Mouse (Mus musculus) heart, adult 2 months (tissue): ENCODE results near the gene Slc25a30. TPM values are rescaled to one million over a fixed set of nuclear protein-coding genes. Genes with fewer than 3 reads are reported as not detected.

Experiments used
- DNase-seq, 2 experiments: peaks; one replicate each; pipeline ENCODE4 v3.0.0; 2021
- H3K27ac ChIP-seq: fragments of 200-600 bp; 2 replicates; pipeline ENCODE4 v1.8.1; 2022
- H3K27me3 ChIP-seq: fragments of 200-500 bp; 2 replicates; pipeline ENCODE4 v1.6.1; 2012; ENCODE audit warnings: mild to moderate bottlenecking, low read length, inconsistent platforms, mixed read lengths; ENCODE audit not compliant: control insufficient read depth, insufficient read depth
- H3K36me3 ChIP-seq: fragments of 200-500 bp; 2 replicates; pipeline ENCODE4 v1.6.1; 2012; ENCODE audit warnings: low read length, inconsistent platforms; ENCODE audit not compliant: control insufficient read depth, insufficient read depth
- H3K4me1 ChIP-seq: fragments of 200-500 bp; 2 replicates; pipeline ENCODE4 v1.6.1; 2011; ENCODE audit warnings: low read length; ENCODE audit not compliant: control insufficient read depth, insufficient read depth
- H3K4me3 ChIP-seq: fragments of 200-600 bp; 2 replicates; pipeline ENCODE4 v1.8.1; 2022
- H3K79me2 ChIP-seq: fragments of 200-500 bp; replicated peaks from 2 replicates; pipeline ENCODE4 v1.6.1; 2012; ENCODE audit warnings: mild to moderate bottlenecking, inconsistent platforms, low read length, moderate library complexity, mixed read lengths; ENCODE audit not compliant: control insufficient read depth, insufficient read depth
- H3K9ac ChIP-seq: fragments of 200-500 bp; 2 replicates; pipeline ENCODE4 v1.6.1; 2012; ENCODE audit warnings: low read depth, mild to moderate bottlenecking, control low read depth, inconsistent platforms, low read length, mixed read lengths
- CTCF ChIP-seq: fragments of 200-600 bp; IDR thresholded peaks from 2 replicates; pipeline ENCODE4 v1.8.1; 2022; ENCODE audit warnings: antibody characterized with exemption, mild to moderate bottlenecking, moderate library complexity
- EP300 ChIP-seq: fragments of 200-500 bp; IDR thresholded peaks from 2 replicates; pipeline ENCODE4 v1.6.1; 2011; ENCODE audit warnings: low read depth, low read length, control low read depth; ENCODE audit not compliant: insufficient read depth
- POLR2A ChIP-seq: fragments of 200-500 bp; IDR thresholded peaks from 2 replicates; pipeline ENCODE4 v1.6.1; 2011; ENCODE audit warnings: mild to moderate bottlenecking, low read depth, low read length, control low read depth; ENCODE audit not compliant: insufficient read depth
- WGBS: fragments of 180-500 bp; shearing (Covaris S2); methylation state at CpG from one replicate; pipeline ENCODE4 v1.1.7; 2018; 5-methylcytosine and 5-hydroxymethylcytosine counted together
- intact Hi-C: fragments of 180-260 bp; cut with DNase I; formaldehyde crosslinking; loops from one replicate; pipeline ENCODE4 v1.15.1; 2025
- polyA plus RNA-seq: library from polyadenylated mRNA; depleted of rRNA; stranded (reverse); fragments of >200 nt; gene quantifications from 2 replicates; pipeline ENCODE4 v1.2.3, GENCODE M21; 2012
- total RNA-seq, 2 experiments: library from RNA; stranded (reverse); gene quantifications; 2 replicates each; pipeline ENCODE4 v1.2.3; 2021

The Slc25a30 gene
- total and polyA plus RNA-seq, 3 experiments, result 6.3 to 15.2 (median 13.9) TPM

DNA sequence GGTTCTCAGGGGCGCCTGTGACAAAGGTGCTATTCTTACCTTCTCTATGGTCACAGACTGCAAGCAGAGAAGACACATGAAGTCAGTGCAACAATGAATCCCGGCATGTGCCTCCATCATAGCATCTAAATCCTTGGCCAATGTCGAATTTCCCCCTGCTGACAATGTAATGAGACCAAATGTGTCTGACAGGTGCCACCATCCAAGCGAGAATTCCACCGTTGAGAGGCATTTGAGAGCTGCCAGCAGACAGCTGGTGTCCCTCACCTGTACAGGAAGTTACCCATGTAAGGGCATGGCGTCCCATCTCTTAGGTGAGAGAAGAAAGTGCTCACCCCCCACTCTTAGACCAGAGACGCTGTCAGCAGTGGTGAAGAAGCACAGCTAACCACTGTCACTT lies 28.4 kb downstream of the Slc25a30 start:
- 66% methylated on average over 7 of the region's 7 CpGs for WGBS
- H3K27ac ChIP-seq, result no peak overlapping the region
- H3K4me3 ChIP-seq, result no peak overlapping the region
- intact Hi-C loops, result no loop called here
- no peaks in the 10 kb centered on the region for H3K4me1 ChIP-seq
- TF ChIP-seq POLR2A (no peak), EP300 (no peak), CTCF (no peak)
- no peaks in the 10 kb centered on the region for H3K27me3 ChIP-seq
- no peak overlapping the region for H3K9ac ChIP-seq
- peaks cover 2% of the 10 kb centered on the region for H3K36me3 ChIP-seq
- no peak for DNase-seq
- H3K79me2 ChIP-seq, result 0 out of 2 replicates have a peak, but pooled peaks cover 2% of the 10 kb centered on the region

DNA sequence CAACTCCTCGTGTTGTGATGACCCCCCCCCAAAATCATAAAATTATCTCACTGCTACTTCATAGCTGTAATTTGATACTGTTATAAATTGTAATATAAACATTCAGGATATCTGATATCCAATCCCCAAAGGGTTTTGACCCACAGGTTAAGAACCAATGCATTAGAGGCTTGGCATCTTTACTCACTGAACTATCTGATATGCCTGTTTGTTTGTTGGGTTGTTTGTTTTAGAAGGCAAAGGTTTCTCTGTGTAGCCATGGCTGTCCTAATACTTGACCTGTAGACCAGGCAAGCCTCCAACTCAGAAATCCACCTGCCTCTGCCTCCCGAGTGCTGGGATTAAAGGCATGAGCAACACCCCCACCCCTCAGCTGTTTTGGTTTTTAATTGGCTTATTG lies 29.0 kb downstream of the Slc25a30 start:
- Histone ChIP-seq H3K9ac (no peak overlapping the region), H3K36me3 (peaks cover 3% of the 10 kb centered on the region), H3K27ac (no peak overlapping the region), H3K27me3 (no peaks in the 10 kb centered on the region), H3K4me1 (peaks cover 5% of the 10 kb centered on the region), H3K4me3 (no peak overlapping the region), H3K79me2 (0 out of 2 replicates have a peak, but pooled peaks cover 2% of the 10 kb centered on the region)
- intact Hi-C loops, result no loop called here
- TF ChIP-seq POLR2A, result no peak
- no peak for TF ChIP-seq CTCF
- no peak for TF ChIP-seq EP300
- 61% methylated on average over 2 of the region's 2 CpGs for WGBS
- no peak for DNase-seq

DNA sequence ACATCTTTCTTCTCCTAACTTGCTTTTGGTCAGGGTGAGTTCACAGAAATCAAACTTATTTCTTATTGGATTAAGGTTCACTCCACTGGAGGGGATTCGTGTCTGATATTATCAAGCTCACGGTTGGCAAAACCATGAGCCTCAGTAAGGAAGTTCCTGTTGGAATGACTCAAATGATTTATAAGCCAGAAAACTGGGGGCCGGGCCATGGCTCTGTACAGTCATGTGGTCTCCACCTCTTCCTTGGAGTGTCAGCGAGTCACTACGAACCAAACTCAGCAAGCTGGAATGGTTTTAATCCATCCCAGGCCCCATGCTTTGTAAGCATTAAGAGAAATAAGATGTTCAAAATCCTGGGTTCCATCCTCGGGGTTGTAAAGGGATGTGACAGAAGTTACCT lies 29.9 kb downstream of the Slc25a30 start:
- Histone ChIP-seq H3K27me3 (no peaks in the 10 kb centered on the region), H3K79me2 (0 out of 2 replicates have a peak, but pooled peaks cover 4% of the 10 kb centered on the region), H3K9ac (no peak overlapping the region), H3K4me1 (peaks cover 9% of the 10 kb centered on the region), H3K36me3 (peaks cover 3% of the 10 kb centered on the region), H3K4me3 (no peak overlapping the region), H3K27ac (no peak overlapping the region)
- no peak for DNase-seq
- WGBS, result 66% methylated on average over 6 of the region's 6 CpGs
- TF ChIP-seq EP300 (no peak), CTCF (no peak), POLR2A (no peak)
- intact Hi-C loops, result no loop called here

DNA sequence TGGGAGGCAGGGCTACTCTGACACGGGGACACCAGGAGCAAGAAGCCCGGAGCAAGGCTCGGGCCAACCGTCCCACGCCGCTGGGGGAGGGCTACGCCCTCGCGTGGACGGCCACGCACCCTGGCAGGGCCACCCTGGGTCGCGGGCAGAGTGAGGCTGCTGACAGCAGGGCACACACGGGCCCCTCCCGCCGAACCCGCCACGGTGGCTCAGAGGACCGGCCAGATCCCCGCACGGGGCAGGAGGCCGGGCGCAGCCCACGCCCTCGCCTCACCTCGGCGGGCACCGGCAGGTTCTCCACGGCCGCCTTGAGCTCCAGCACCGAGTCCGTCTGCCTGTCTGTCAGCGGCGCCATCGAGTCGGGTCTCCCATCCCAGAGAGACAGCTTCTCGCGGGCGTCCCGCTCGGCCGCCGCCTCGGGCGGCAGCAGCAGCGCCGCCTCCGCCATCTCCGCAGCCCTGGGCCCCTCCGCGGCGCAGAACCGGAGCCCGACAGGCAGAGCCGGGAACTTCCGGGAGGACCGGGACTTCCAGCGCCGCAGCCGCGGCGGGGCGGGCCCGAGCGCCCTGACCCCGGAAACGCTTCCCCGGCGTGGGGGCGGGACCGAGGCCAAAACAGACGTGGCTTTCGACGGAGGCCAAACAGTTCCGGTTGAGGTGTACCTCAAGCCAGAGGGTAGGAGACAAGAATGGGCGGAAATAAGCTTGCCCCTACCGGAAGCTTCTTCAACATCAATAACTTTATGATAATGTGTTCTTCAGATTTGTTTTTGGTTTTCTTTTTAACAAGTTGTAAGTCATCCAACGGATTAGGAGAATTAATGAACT lies 32.6 kb downstream of the Slc25a30 start, which contains the start of gene Cog3:
Gene Cog3, minus strand, starts transcription at position 527 of the 827 bp plus-strand sequence.
- peaks cover 3% of the 10 kb centered on the region for H3K36me3 ChIP-seq
- WGBS, result under 1% methylated on average over 77 of the region's 78 CpGs

DNA sequence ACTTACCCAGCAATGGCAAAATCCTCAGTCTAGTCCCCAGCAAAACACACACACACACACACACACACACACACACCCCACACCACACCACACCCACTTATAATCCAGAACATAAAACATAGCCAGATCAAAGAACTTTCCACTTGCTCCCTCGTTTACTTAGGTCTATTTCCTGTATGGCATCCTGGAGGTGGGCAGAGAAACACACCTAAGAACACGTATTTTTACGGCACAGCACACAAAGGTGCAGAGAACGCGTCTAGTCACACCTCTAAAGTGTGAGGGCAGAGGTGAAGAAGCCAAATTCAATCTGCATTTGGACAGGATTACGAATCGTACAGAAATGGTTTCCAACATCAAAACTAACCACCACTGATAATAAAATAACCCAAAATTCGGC lies 33.6 kb downstream of the Slc25a30 start:
- WGBS, result 35% methylated on average over 8 of the region's 8 CpGs
- no peak overlapping the region for H3K27ac ChIP-seq
- H3K4me3 ChIP-seq, result peak overlapping the region; percentile 7; the same call in 1 of the 2 replicates
- H3K36me3 ChIP-seq, result peaks cover 3% of the 10 kb centered on the region
- H3K4me1 ChIP-seq, result peaks cover 12% of the 10 kb centered on the region
- TF ChIP-seq CTCF, result no peak
- 0 out of 2 replicates have a peak, but pooled peaks cover 9% of the 10 kb centered on the region for H3K79me2 ChIP-seq
- no peaks in the 10 kb centered on the region for H3K27me3 ChIP-seq
- intact Hi-C loops, result no loop called here
- H3K9ac ChIP-seq, result peak overlapping the region; percentile 43; the same call in 1 of the 2 replicates
- no peak for DNase-seq

More for the DNA sequence above, 32.6 kb downstream of the Slc25a30 start, which contains the start of gene Cog3:
- peak; percentile 32; the same call in 1 of the 2 replicates for TF ChIP-seq CTCF
- TF ChIP-seq POLR2A, result peak; percentile 51; the same call in 1 of the 2 replicates
- peak; percentile 81; the same call in 1 of the 2 replicates for TF ChIP-seq EP300
- intact Hi-C loops, result loop anchor here (2.0 kb wide), 1 partner anchor 33 kb away; the partner anchor contains the start of gene Slc25a30
- Histone ChIP-seq H3K9ac (peak within 1 kb of the TSS; percentile 97), H3K27me3 (no peaks in the 10 kb centered on the region), H3K79me2 (0 out of 2 replicates have a peak, but pooled peaks cover 9% of the 10 kb centered on the region), H3K4me1 (peaks cover 12% of the 10 kb centered on the region), H3K27ac (peak within 1 kb of the TSS; percentile 93), H3K4me3 (peak within 1 kb of the TSS; percentile 93)
- peak; percentile 98 to 99 for DNase-seq

DNA sequence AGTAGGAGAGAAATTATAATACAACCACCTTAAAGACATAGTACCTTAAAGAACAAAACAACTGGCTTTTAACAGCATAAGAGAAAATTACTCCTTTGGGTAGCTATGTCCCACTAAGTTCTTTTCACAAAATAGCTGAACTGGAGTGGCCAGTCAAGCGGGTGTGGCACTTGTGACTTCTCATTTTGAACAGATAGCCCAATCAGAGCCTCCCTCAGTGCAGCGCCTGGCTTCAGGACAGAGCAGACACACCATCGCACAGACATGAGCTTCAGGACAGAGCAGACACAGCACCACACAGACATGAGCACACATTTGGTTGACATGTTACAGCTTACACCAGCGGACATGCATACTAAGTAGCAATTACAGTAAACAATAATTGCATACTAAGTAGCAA lies 35.8 kb downstream of the Slc25a30 start:
- H3K4me3 ChIP-seq, result no peak overlapping the region
- H3K27ac ChIP-seq, result no peak overlapping the region
- peaks cover 12% of the 10 kb centered on the region for H3K4me1 ChIP-seq
- 63% methylated on average over 4 of the region's 4 CpGs for WGBS
- DNase-seq, result no peak
- no peaks in the 10 kb centered on the region for H3K27me3 ChIP-seq
- intact Hi-C loops, result no loop called here
- 0 out of 2 replicates have a peak, but pooled peaks cover 9% of the 10 kb centered on the region for H3K79me2 ChIP-seq
- no peak for TF ChIP-seq CTCF
- TF ChIP-seq POLR2A, result no peak
- TF ChIP-seq EP300, result no peak
- peaks cover 3% of the 10 kb centered on the region for H3K36me3 ChIP-seq
- H3K9ac ChIP-seq, result no peak overlapping the region
